Mouse (Mus musculus): ENCODE measurements around the gene Eps15.

DNA sequence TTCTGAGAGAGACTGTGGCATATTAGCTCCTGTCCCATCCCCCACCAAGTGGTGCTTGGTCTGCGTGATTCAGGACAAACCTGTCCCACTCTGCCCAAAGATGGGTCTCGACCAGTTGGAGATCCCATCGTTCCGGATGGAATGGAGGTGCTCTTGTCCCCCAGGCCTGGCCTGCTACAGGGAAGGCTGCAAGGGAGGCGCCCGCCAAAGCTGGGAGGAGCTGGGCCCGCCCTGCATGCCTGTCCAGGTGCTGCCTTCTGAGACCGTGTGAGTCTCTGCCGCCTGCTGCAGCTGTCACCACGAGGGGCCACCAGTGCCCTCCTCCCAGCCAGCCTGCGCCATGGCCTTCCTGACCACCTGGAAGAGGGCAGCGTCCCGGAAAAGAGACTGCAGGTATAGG, 113.8 kb downstream of the Eps15 start:
- TF ChIP-seq CTCF (IDR thresholded peaks at IDR 0.05; ENCODE audit: extremely low read depth, insufficient read depth, insufficient read length, insufficient replicate concordance) (no peak), POLR2A (IDR thresholded peaks at IDR 0.05; ENCODE audit: low read depth, low read length) (no peak)
